Mouse (Mus musculus) naive thymus-derived CD4-positive, alpha-beta T cell, adult 5 months (primary cell): ENCODE measurements around the gene Marc2. TPM values are rescaled to one million over a fixed set of nuclear protein-coding genes. Genes with fewer than 3 reads are reported as not detected.

Experiments
- polyA plus RNA-seq: library from polyadenylated mRNA; unstranded; fragments of 100-300 nt; shearing (Covaris generic); gene quantifications from one replicate; pipeline ENCODE4 v1.2.1, GENCODE M21; 2017

Marc2 gene
- polyA plus RNA-seq, result 234 TPM

GRCm38 (mm10) chr1:184846092-184846750, at the start of gene Marc2:
TSS of gene Marc2 (minus strand) at chr1:184846451.

GRCm38 (mm10) chr1:184882281-184883268, 36.3 kb upstream of the Marc2 start, which contains the start of gene C130074G19Rik:
TSS of gene C130074G19Rik (minus strand) at chr1:184883218.

GRCm38 (mm10) chr1:184810780-184811575, 35.3 kb downstream of the Marc2 start, which contains the start of gene Marc1:
TSS of gene Marc1 (minus strand) at chr1:184811313.

Other genes starting within 250 kb of the Marc2 start
- not detected for gene Hlx, start 113.8 kb downstream of the Marc2 start, polyA plus RNA-seq
- not detected for gene Marc1, start 35.1 kb downstream of the Marc2 start, polyA plus RNA-seq
- not detected for gene C130074G19Rik, start 36.8 kb upstream of the Marc2 start, polyA plus RNA-seq
- not detected for gene Mark1, start 153.1 kb upstream of the Marc2 start, polyA plus RNA-seq